8 mouse cellular contexts compared by ENCODE assay signal in the genomic region with DNA sequence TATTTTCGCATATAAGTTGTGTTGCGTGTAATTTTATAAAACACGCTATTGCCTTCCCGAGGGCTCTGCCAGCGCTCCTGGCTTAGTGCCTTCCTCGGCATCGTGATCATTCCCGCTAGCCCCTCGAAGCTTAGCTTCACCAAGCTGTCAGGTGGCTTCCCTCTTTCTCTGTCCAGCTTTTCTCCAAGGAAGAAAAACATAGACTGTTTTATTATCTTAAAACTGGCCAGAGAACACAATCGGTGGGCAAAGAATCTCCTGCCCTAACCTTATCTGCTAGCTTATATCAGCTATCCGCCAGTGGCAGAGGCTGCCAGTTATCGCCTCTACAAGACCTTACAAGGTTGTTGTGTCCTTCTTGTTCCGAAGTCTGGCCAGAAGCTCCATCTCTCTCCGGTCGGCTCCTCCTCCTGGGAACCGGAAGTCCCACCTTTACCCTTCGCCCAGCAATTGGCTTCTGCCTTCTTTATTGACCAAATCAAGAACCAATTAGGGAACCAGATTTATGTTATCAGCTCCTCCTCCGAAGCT. TPM values are rescaled to one million over a fixed set of nuclear protein-coding genes. Genes with fewer than 3 reads are reported as not detected.
DNase-seq lines count a peak whose midpoint lies in the region; ATAC-seq lines count a peak whose summit lies in the region.

No protein-coding gene starts in this region.

- peak overlapping the region; percentile 44 for H3K4me3 ChIP-seq in hindbrain, embryonic 15.5 days
- peak overlapping the region; percentile 64 for H3K4me3 ChIP-seq in macrophage (ENCODE audit: inconsistent target)

- H3K9ac ChIP-seq in hindbrain, embryonic 15.5 days = peak overlapping the region; percentile 53

- no peaks in the 10 kb centered on the region for H3K36me3 ChIP-seq in hindbrain, embryonic 15.5 days
- no peaks in the 10 kb centered on the region for H3K36me3 ChIP-seq in macrophage (ENCODE audit: inconsistent target)

- H3K27ac ChIP-seq in hindbrain, embryonic 15.5 days (replicated peaks) = peak overlapping the region; percentile 92
- peak overlapping the region; percentile 57 for H3K27ac ChIP-seq in macrophage

- H3K9me3 ChIP-seq in hindbrain, embryonic 15.5 days = no peaks in the 10 kb centered on the region

- no peaks in the 10 kb centered on the region for H3K27me3 ChIP-seq in hindbrain, embryonic 15.5 days

- peak overlapping the region; percentile 71 for H3K4me2 ChIP-seq in hindbrain, embryonic 15.5 days

- H3K79me2 ChIP-seq in macrophage (ENCODE audit: inconsistent target) = peaks cover 33% of the 10 kb centered on the region

- peaks cover 30% of the 10 kb centered on the region for H3K4me1 ChIP-seq in hindbrain, embryonic 15.5 days (replicated peaks)

- 2% methylated on average over 18 of the region's 18 CpGs for WGBS in hindbrain, embryonic 15.5 days
- 2% methylated on average over 18 of the region's 18 CpGs for WGBS in macrophage (ENCODE audit: missing documents)

- peak; percentile 73 for ATAC-seq in hindbrain, embryonic 15.5 days (ENCODE audit: low FRiP score, low read depth)

- peak; percentile 97 for DNase-seq in R1 (ENCODE audit: low read depth, low spot score)
- DNase-seq in cerebellum, postnatal 25 days = peak; percentile 87 to 90
- DNase-seq in frontal cortex, postnatal 36 days (ENCODE audit: low spot score in 2 of 2) = peak; percentile 87 to 90
- DNase-seq in left cerebral cortex, adult 18-20 months (ENCODE audit: low spot score in 2 of 2) = peak; percentile 83 to 86
- peak; percentile 91 for DNase-seq in right cerebral cortex, adult 18-20 months
- peak; percentile 52 for DNase-seq in urinary bladder, postnatal 10 days (ENCODE audit: low spot score)

RNA-seq across cellular contexts. Expression of a gene that starts 3.6 kb away (rescaled TPM):
- polyA plus RNA-seq in hindbrain, embryonic 15.5 days (2015; fragmentation: Nextera tagmentation; extraction: Ambion mirVana) = 56.4 and 71.2 TPM in 2 replicates
- 10 to 100 TPM; 37.8 to 46.0 TPM for total RNA-seq in left cerebral cortex, adult 18-20 months (2021)
- 10 to 100 TPM in 17 of 26 experiments, 1 to 10 TPM in 9; 4.4 to 36.3 (median 13.8) TPM for total RNA-seq in macrophage (2018; cell fraction: chromatin; rRNA removed)
- 10 to 100 TPM in 18 of 26 experiments, 1 to 10 TPM in 8; 7.0 to 20.5 (median 12.6) TPM for total RNA-seq in macrophage (2018; cell fraction: cytosol; rRNA removed)
- 10 to 100 TPM in 15 of 26 experiments, 1 to 10 TPM in 11; 4.4 to 32.5 (median 12.4) TPM for total RNA-seq in macrophage (2018; cell fraction: nucleus; rRNA removed)
- polyA plus RNA-seq in macrophage (2018) = 17.1 to 28.9 TPM (median 20.6 TPM) in 3 replicates

RNA-seq across cellular contexts. Expression of a gene that starts 3.9 kb away (rescaled TPM):
- 17.6 and 19.0 TPM in 2 replicates for polyA plus RNA-seq in hindbrain, embryonic 15.5 days (2015; fragmentation: Nextera tagmentation; extraction: Ambion mirVana)
- total RNA-seq in left cerebral cortex, adult 18-20 months (2021) = 10 to 100 TPM; 26.1 to 26.2 TPM
- 10 to 100 TPM; 10.2 to 70.3 (median 32.6) TPM for total RNA-seq in macrophage (2018; cell fraction: chromatin; rRNA removed)
- 10 to 100 TPM in 2 of 26 experiments, 1 to 10 TPM in 24; 4.9 to 12.5 (median 7.7) TPM for total RNA-seq in macrophage (2018; cell fraction: cytosol; rRNA removed)
- 10 to 100 TPM in 22 of 26 experiments, 1 to 10 TPM in 4; 6.4 to 54.1 (median 15.0) TPM for total RNA-seq in macrophage (2018; cell fraction: nucleus; rRNA removed)
- polyA plus RNA-seq in macrophage (2018) = 2.4 to 12.1 TPM (median 5.6 TPM) in 3 replicates

RNA-seq across cellular contexts. Expression of a gene that starts 33.3 kb away (rescaled TPM):
- polyA plus RNA-seq in hindbrain, embryonic 15.5 days (2015; fragmentation: Nextera tagmentation; extraction: Ambion mirVana) = 28.6 and 36.1 TPM in 2 replicates
- under 1 TPM in 1 of 2 experiments, not detected in 1; 0.30 TPM for total RNA-seq in left cerebral cortex, adult 18-20 months (2021)
- 10 to 100 TPM in 7 of 26 experiments, 1 to 10 TPM in 15, under 1 TPM in 2, not detected in 2; 0.53 to 31.9 (median 6.0) TPM for total RNA-seq in macrophage (2018; cell fraction: chromatin; rRNA removed)
- total RNA-seq in macrophage (2018; cell fraction: cytosol; rRNA removed) = 1 to 10 TPM; 1.8 to 7.3 (median 4.3) TPM
- total RNA-seq in macrophage (2018; cell fraction: nucleus; rRNA removed) = 10 to 100 TPM in 3 of 26 experiments, 1 to 10 TPM in 21, under 1 TPM in 1, not detected in 1; 0.69 to 20.2 (median 3.6) TPM
- 4.2 to 8.5 TPM (median 7.3 TPM) in 3 replicates for polyA plus RNA-seq in macrophage (2018)

RNA-seq across cellular contexts. Expression of a gene that starts 37.2 kb away (rescaled TPM):
- 29.8 and 34.3 TPM in 2 replicates for polyA plus RNA-seq in hindbrain, embryonic 15.5 days (2015; fragmentation: Nextera tagmentation; extraction: Ambion mirVana)
- total RNA-seq in left cerebral cortex, adult 18-20 months (2021) = 10 to 100 TPM; 17.8 to 18.2 TPM
- total RNA-seq in macrophage (2018; cell fraction: chromatin; rRNA removed) = 1 to 10 TPM in 1 of 26 experiments, not detected in 25; 3.0 TPM
- total RNA-seq in macrophage (2018; cell fraction: cytosol; rRNA removed) = 1 to 10 TPM; 1.1 to 3.7 (median 2.2) TPM
- total RNA-seq in macrophage (2018; cell fraction: nucleus; rRNA removed) = 1 to 10 TPM in 4 of 26 experiments, under 1 TPM in 1, not detected in 21; 0.94 to 2.8 (median 2.1) TPM
- polyA plus RNA-seq in macrophage (2018) = 2.4 to 11.2 TPM (median 3.4 TPM) in 3 replicates

RNA-seq across cellular contexts. Expression of a gene that starts 44.2 kb away (rescaled TPM):
- 1.7 and 2.1 TPM in 2 replicates for polyA plus RNA-seq in hindbrain, embryonic 15.5 days (2015; fragmentation: Nextera tagmentation; extraction: Ambion mirVana)
- 1 to 10 TPM; 5.6 to 6.7 TPM for total RNA-seq in left cerebral cortex, adult 18-20 months (2021)
- 1 to 10 TPM in 18 of 26 experiments, under 1 TPM in 6, not detected in 2; 0.16 to 7.9 (median 2.2) TPM for total RNA-seq in macrophage (2018; cell fraction: chromatin; rRNA removed)
- 1 to 10 TPM; 1.5 to 5.1 (median 3.0) TPM for total RNA-seq in macrophage (2018; cell fraction: cytosol; rRNA removed)
- total RNA-seq in macrophage (2018; cell fraction: nucleus; rRNA removed) = 10 to 100 TPM in 1 of 26 experiments, 1 to 10 TPM in 21, under 1 TPM in 4; 0.31 to 13.4 (median 3.1) TPM
- polyA plus RNA-seq in macrophage (2018) = 2.7 to 3.2 TPM (median 2.7 TPM) in 3 replicates

Comparison
In these comparisons a context has a peak if more than half of its experiments do, and no peak if none do; other contexts are left out.
1. Peak in every context shown above with its lines: DNase-seq, ATAC-seq, H3K4me3 ChIP-seq and H3K27ac ChIP-seq.